Mouse (Mus musculus) cerebellum, adult 2 months (tissue): ENCODE data around the gene Dnajb12. TPM values are rescaled to one million over a fixed set of nuclear protein-coding genes. Genes with fewer than 3 reads are reported as not detected.

Source experiments
- DNase-seq, 2 experiments: peaks; one replicate each; pipeline ENCODE4 v3.0.0; 2021
- H3K27ac ChIP-seq: fragments of 200-500 bp; 2 replicates; pipeline ENCODE4 v1.5.1; 2012; ENCODE audit warnings: low read length, control low read depth, inconsistent platforms; ENCODE audit not compliant: insufficient read depth
- H3K27me3 ChIP-seq: fragments of 200-500 bp; 2 replicates; pipeline ENCODE4 v1.6.1; 2012; ENCODE audit warnings: inconsistent platforms, mild to moderate bottlenecking, low read length, moderate library complexity; ENCODE audit not compliant: control insufficient read depth, insufficient read depth
- H3K4me1 ChIP-seq: fragments of 200-500 bp; 2 replicates; pipeline ENCODE4 v1.6.1; 2011; ENCODE audit warnings: low read length; ENCODE audit not compliant: control insufficient read depth, insufficient read depth
- H3K4me3 ChIP-seq: fragments of 200-500 bp; replicated peaks from 2 replicates; pipeline ENCODE3; 2011; ENCODE audit warnings: mild to moderate bottlenecking, low read depth, low read length, control low read depth; ENCODE audit not compliant: insufficient read depth
- CTCF ChIP-seq: fragments of 200-500 bp; IDR thresholded peaks from 2 replicates; pipeline ENCODE4 v1.5.1; 2011; ENCODE audit warnings: low read depth, mild to moderate bottlenecking, control low read depth, low read length, moderate library complexity, borderline replicate concordance; ENCODE audit not compliant: insufficient read depth
- POLR2A ChIP-seq: fragments of 200-500 bp; IDR thresholded peaks from 2 replicates; pipeline ENCODE4 v1.6.1; 2011; ENCODE audit warnings: low read length, control low read depth, borderline replicate concordance; ENCODE audit not compliant: insufficient read depth
- WGBS: fragments of 180-500 bp; shearing (Covaris S2); methylation state at CpG from one replicate; pipeline ENCODE4 v1.1.7; 2018; 5-methylcytosine and 5-hydroxymethylcytosine counted together
- polyA plus RNA-seq: library from polyadenylated mRNA; depleted of rRNA; stranded (reverse); fragments of >200 nt; gene quantifications from 2 replicates; pipeline ENCODE4 v1.2.3, GENCODE M21; 2012

The Dnajb12 gene
- polyA plus RNA-seq, 1 experiment: 48.6 TPM

DNA sequence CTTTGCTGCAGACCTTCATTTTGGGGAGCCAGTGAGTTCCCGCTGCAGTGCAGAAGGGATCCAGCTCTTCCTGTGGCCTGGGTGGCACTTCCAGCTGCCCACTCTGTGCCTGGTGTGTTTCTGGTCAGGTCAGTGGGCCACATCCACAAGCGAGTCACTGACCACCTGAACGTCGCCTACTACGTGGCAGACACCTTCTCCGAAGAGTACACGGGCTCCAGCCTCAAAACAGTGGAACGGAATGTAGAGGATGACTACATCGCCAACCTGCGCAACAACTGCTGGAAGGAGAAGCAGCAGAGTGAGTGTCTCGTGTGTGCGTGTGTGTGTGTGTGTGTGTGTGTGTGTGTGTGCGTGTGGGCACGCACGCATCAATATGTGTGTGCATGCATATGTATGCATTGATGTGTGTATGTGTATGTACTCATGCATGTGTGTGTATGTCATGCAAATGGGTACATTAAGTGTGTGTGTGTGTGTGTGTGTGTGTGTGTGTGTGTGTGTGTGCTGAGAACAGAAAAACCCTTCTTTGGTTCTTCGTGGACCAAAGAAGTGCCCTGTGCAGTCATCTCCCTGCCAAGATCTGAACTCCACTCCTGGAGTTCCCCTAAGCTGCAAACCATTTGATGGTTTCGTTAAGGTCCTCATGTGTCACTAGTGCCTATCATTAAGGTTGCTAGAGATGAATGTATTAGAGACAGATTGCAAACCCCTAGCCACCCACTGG lies 16.3 kb downstream of the Dnajb12 start:
- H3K4me1 ChIP-seq: peaks cover 11% of the 10 kb centered on the region
- 91% methylated on average over 17 of the region's 17 CpGs for WGBS
- no peak for TF ChIP-seq CTCF
- no peak for TF ChIP-seq POLR2A
- H3K27ac ChIP-seq: no peak overlapping the region
- no peaks in the 10 kb centered on the region for H3K27me3 ChIP-seq
- H3K4me3 ChIP-seq: no peak overlapping the region
- no peak for DNase-seq

GRCm38 (mm10) chr10:59896211-59896610 lies 16.9 kb downstream of the Dnajb12 start:
- WGBS: 63% methylated on average over 4 of the region's 4 CpGs
- Histone ChIP-seq H3K4me1 (peaks cover 16% of the 10 kb centered on the region), H3K27me3 (no peaks in the 10 kb centered on the region), H3K4me3 (no peak overlapping the region), H3K27ac (no peak overlapping the region)
- TF ChIP-seq POLR2A: no peak
- TF ChIP-seq CTCF: no peak
- DNase-seq: no peak

DNA sequence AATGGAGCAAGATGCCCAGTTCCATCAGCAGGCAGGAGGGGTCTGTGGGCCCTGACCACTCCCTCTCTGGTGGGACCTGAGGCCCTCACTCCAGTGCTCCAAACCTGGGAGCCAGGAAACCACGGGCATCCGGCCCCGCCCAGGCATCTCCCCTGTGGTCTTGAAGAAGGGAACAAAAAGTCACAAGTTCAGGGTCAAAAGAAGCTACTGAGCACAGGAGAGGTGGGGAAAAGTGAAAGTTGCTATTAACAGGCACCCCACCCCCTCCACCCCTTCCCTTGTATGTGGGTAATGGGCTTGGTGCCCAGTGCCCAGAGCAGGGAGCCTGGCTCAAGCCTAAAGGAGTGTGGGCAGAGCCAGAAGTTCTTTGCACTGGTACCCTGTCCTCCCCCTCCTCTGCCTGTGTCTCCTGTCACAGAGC lies 17.6 kb downstream of the Dnajb12 start:
- peaks cover 16% of the 10 kb centered on the region for H3K4me1 ChIP-seq
- H3K27me3 ChIP-seq: no peaks in the 10 kb centered on the region
- H3K4me3 ChIP-seq: no peak overlapping the region
- DNase-seq: no peak
- H3K27ac ChIP-seq: no peak overlapping the region
- 40% methylated on average over 3 of the region's 3 CpGs for WGBS
- no peak for TF ChIP-seq CTCF
- TF ChIP-seq POLR2A: no peak

DNA sequence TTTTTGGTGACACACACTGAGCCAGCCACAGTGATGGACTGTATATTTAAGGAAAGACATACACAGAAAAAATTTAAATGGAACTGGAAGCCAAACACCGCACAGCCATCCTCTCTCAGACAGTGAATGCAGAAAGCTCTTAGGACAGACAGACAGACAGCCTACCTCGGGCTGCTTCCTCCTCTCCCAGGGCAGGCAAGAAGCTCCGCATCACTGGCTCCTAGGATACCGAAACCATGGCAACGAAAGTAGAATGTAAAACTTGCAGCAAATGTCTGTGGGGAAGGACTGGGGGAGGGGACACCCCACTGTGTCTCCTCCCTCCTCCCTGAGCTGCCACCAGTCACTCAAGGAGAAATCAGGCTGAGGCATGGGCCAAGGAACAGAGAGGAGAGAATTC lies 18.2 kb downstream of the Dnajb12 start:
- TF ChIP-seq POLR2A: no peak
- no peak for TF ChIP-seq CTCF
- no peak overlapping the region for H3K27ac ChIP-seq
- no peak overlapping the region for H3K4me3 ChIP-seq
- whole genome bisulfite sequencing: 50% methylated on average over 5 of the region's 5 CpGs
- H3K27me3 ChIP-seq: no peaks in the 10 kb centered on the region
- peaks cover 16% of the 10 kb centered on the region for H3K4me1 ChIP-seq
- DNase-seq: no peak

- WGBS: 53% methylated on average over 9 of the region's 9 CpGs
- TF ChIP-seq CTCF (no peak), POLR2A (no peak)
- no peak overlapping the region for H3K4me3 ChIP-seq
- no peak overlapping the region for H3K27ac ChIP-seq
- no peaks in the 10 kb centered on the region for H3K27me3 ChIP-seq
- peaks cover 16% of the 10 kb centered on the region for H3K4me1 ChIP-seq
- DNase-seq: no peak
Measured at GRCm38 (mm10) chr10:59898180-59898778, 18.9 kb downstream of the Dnajb12 start.

DNA sequence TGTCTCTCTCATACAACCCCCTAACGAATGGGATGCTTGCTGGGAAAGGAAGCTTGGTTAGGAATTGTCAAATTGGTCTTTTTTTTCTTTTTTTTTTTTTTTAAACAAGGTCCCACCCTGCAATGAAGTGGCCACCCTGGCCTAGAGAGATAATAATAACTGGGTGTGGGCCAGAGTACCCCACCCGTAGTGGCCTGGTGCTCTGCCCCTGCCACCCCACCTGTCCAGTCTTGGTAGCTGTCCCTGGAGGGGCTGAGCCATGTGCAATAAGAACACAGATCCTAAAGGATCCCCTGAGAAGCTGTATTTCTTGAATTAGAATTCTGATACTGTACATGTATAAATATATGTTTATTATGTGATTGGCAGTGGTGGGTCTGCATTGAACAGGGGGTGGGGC lies 19.6 kb downstream of the Dnajb12 start:
- WGBS: 11% methylated on average over 2 of the region's 2 CpGs
- peak overlapping the region; percentile 78 for H3K27ac ChIP-seq
- no peak overlapping the region for H3K4me3 ChIP-seq
- no peaks in the 10 kb centered on the region for H3K27me3 ChIP-seq
- H3K4me1 ChIP-seq: peaks cover 16% of the 10 kb centered on the region
- no peak for DNase-seq
- no peak for TF ChIP-seq POLR2A
- no peak for TF ChIP-seq CTCF

- H3K27me3 ChIP-seq: no peaks in the 10 kb centered on the region
- 9% methylated on average over 21 of the region's 21 CpGs for WGBS
- peak; percentile 84 to 92 for DNase-seq
- H3K4me3 ChIP-seq: peak overlapping the region; percentile 31
- TF ChIP-seq CTCF: no peak
- peak; percentile 60; the same call in 1 of the 2 replicates for TF ChIP-seq POLR2A
- H3K27ac ChIP-seq: peak overlapping the region; percentile 78
- peaks cover 16% of the 10 kb centered on the region for H3K4me1 ChIP-seq
Measured at GRCm38 (mm10) chr10:59899341-59900173, 20.2 kb downstream of the Dnajb12 start.
